Mouse (Mus musculus) hindbrain, embryonic 12.5 days (tissue): ENCODE measurements around the gene Rap1gds1. TPM values are rescaled to one million over a fixed set of nuclear protein-coding genes. Genes with fewer than 3 reads are reported as not detected.

Experiments
- ATAC-seq: fragments of 200-750 bp; cut with Nextera tagmentation; 2 replicates; pipeline ENCODE4 v1.8.0; 2017; ENCODE audit warnings: moderate TSS enrichment; ENCODE audit not compliant: low FRiP score
- H3K27ac ChIP-seq: fragments of 300-500 bp; sonication (generic); 2 replicates; pipeline ENCODE4 v1.5.1; 2016; ENCODE audit warnings: mild to moderate bottlenecking
- H3K27me3 ChIP-seq: fragments of 300-500 bp; sonication (generic); 2 replicates; pipeline ENCODE4 v1.6.1; 2016; ENCODE audit warnings: mild to moderate bottlenecking
- H3K36me3 ChIP-seq: fragments of 300-500 bp; sonication (generic); 2 replicates; pipeline ENCODE4 v1.6.1; 2016; ENCODE audit warnings: mild to moderate bottlenecking
- H3K4me1 ChIP-seq: fragments of 300-500 bp; sonication (generic); 2 replicates; pipeline ENCODE4 v1.6.1; 2016
- H3K4me2 ChIP-seq: fragments of 300-500 bp; sonication (generic); replicated peaks from 2 replicates; pipeline ENCODE4 v1.6.1; 2016; ENCODE audit warnings: mild to moderate bottlenecking
- H3K4me3 ChIP-seq: fragments of 300-500 bp; sonication (generic); 2 replicates; pipeline ENCODE4 v1.5.1; 2016; ENCODE audit warnings: mild to moderate bottlenecking
- H3K9ac ChIP-seq: fragments of 300-500 bp; sonication (generic); 2 replicates; pipeline ENCODE4 v1.6.1; 2016; ENCODE audit warnings: mild to moderate bottlenecking, moderate library complexity
- H3K9me3 ChIP-seq: fragments of 300-500 bp; sonication (generic); replicated peaks from 2 replicates; pipeline ENCODE4 v1.6.1; 2016; ENCODE audit warnings: mild to moderate bottlenecking
- WGBS: fragments of 180-500 bp; shearing (Covaris S2); methylation state at CpG from one replicate; pipeline ENCODE4 v1.1.7; 2016; 5-methylcytosine and 5-hydroxymethylcytosine counted together
- polyA plus RNA-seq: library from polyadenylated mRNA; unstranded; fragments of >200 nt; fragmentation: Nextera tagmentation; extraction: Ambion mirVana; gene quantifications from 2 replicates; pipeline ENCODE4 v1.2.1, GENCODE M21; 2016

The Rap1gds1 gene
- polyA plus RNA-seq, 1 experiment from 2014 or later, result 74.8 TPM

DNA sequence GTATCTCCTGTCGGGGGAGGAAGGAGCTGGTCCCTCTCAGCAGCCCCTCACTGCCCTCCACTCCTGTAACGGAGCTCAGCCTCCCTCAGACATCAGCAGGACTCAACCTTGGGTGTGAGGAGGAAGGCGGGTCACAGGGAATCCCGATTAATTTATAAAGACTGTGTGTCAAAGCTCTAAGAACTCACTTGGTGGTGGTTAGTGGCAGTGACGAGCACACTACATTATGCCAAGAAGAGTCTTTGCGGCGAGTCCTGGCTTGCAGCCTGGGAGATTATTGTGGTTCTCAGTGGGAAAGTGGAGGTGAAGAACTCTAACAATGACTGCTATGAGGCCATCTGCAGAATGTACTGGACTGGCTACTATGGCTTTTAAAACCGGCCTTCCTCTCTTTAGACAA, 148.8 kb downstream of the Rap1gds1 start:
- no peak overlapping the region for H3K9ac ChIP-seq
- H3K4me3 ChIP-seq, result no peak overlapping the region
- 84% methylated on average over 8 of the region's 8 CpGs for WGBS
- no peak for ATAC-seq
- no peaks in the 10 kb centered on the region for H3K27me3 ChIP-seq
- peaks cover 20% of the 10 kb centered on the region for H3K36me3 ChIP-seq
- no peaks in the 10 kb centered on the region for H3K4me1 ChIP-seq
- H3K4me2 ChIP-seq, result no peak overlapping the region
- H3K9me3 ChIP-seq, result no peaks in the 10 kb centered on the region
- no peak overlapping the region for H3K27ac ChIP-seq

DNA sequence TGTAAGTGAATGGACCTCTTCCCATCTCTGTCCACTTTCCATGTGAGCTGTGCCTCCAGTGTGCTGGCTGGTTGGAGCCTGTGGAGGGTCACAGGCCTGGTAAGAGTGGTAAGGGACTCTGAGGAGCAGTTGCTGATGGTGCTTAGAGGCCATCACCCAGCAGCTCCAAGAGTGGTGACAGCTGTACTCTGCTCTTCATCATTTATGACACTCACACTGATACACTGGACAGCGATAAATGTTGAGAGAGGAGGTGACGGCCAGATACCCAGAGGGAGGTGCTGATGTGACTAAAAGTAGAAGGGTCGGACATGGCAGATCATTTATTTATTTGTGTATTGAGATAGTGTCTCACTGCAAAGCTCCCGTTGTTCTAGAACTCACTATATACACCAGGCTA, 156.8 kb downstream of the Rap1gds1 start:
- WGBS, result 94% methylated on average over 4 of the region's 4 CpGs
- ATAC-seq, result no peak
- no peaks in the 10 kb centered on the region for H3K36me3 ChIP-seq
- H3K9me3 ChIP-seq, result no peaks in the 10 kb centered on the region
- no peak overlapping the region for H3K4me3 ChIP-seq
- H3K27ac ChIP-seq, result no peak overlapping the region
- H3K4me2 ChIP-seq, result no peak overlapping the region
- H3K4me1 ChIP-seq, result no peaks in the 10 kb centered on the region
- H3K27me3 ChIP-seq, result no peaks in the 10 kb centered on the region
- no peak overlapping the region for H3K9ac ChIP-seq

DNA sequence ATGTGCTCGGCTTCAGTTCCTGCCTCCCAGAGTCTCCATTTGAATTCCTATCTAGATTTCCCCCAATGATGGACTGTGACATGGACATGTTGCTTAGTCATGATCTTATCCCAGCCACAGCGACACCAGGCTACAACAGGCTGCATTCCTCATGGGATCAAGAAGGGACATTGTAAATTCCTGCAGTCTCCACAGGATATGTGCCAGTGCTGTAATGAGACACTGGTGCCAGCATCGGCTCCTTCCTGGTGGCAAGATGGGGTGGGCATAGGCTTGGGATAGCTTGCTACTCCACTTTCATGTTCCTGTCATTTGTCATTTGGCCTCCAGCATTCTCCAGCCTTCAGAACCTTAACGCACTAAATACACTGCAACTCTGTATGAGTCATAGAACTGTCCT, 158.0 kb downstream of the Rap1gds1 start:
- Histone ChIP-seq H3K36me3 (no peaks in the 10 kb centered on the region), H3K4me1 (no peaks in the 10 kb centered on the region), H3K4me2 (no peak overlapping the region), H3K27ac (no peak overlapping the region), H3K9ac (no peak overlapping the region), H3K27me3 (no peaks in the 10 kb centered on the region), H3K4me3 (no peak overlapping the region), H3K9me3 (no peaks in the 10 kb centered on the region)
- 83% methylated on average over 4 of the region's 4 CpGs for WGBS
- ATAC-seq, result no peak

DNA sequence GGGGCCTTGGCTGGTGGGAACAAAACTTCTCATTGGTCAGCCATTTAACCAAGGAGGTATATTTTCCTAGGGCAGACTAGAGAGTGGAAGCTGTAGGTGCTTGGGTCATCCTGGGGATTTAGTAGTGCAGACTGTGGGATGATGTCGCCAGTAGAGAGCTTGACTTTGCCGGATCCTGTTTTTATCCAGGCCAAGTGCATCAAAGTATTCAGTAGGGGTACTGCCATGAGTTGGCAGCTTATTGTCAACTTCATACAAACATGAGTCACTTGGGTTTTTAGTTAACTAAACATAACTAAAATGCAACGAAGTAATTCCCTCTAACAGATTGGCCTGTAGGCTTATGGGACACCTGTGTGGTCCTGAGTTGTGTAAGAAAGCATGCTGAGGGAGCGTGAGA, 158.4 kb downstream of the Rap1gds1 start:
- no peak overlapping the region for H3K4me3 ChIP-seq
- H3K9me3 ChIP-seq, result no peaks in the 10 kb centered on the region
- 91% methylated on average over 4 of the region's 4 CpGs for WGBS
- no peaks in the 10 kb centered on the region for H3K27me3 ChIP-seq
- no peak overlapping the region for H3K9ac ChIP-seq
- no peak overlapping the region for H3K4me2 ChIP-seq
- no peak for ATAC-seq
- no peak overlapping the region for H3K27ac ChIP-seq
- no peaks in the 10 kb centered on the region for H3K36me3 ChIP-seq
- H3K4me1 ChIP-seq, result no peaks in the 10 kb centered on the region

DNA sequence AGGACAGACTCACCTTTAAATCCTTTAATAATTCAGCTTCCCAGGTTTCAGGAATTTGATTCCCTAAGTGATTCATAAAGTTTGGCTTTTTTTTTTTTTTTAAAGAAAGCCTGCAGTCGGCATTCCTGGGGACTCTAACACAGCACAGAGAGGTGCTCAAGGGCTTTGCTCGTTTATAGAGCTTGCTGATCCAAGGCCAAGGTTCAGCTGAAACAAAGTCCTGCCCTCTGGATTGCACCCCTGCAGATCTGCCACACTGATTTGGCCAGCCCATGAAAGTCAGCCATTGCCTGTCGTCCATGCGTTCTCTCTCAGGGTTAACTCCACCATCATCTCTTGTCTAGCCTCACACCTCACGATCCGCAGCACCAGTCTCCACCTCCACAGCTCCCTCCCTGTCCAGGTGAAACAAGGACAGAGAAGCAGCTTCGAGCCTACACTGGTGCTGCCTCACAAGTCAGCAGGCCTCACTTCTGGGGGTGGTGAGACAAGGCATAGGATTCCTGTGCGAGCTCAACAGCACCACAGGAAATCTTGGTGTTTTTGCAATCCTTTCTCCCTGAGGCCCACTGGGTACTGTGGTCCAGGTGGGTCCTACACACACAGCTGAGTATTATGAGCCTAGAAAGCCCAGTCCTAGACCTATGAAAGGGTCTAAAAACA, 160.2 kb downstream of the Rap1gds1 start:
- no peak overlapping the region for H3K4me3 ChIP-seq
- 58% methylated on average over 8 of the region's 8 CpGs for WGBS
- no peak overlapping the region for H3K27ac ChIP-seq
- H3K36me3 ChIP-seq, result no peaks in the 10 kb centered on the region
- H3K9me3 ChIP-seq, result no peaks in the 10 kb centered on the region
- H3K9ac ChIP-seq, result no peak overlapping the region
- no peak overlapping the region for H3K4me2 ChIP-seq
- no peaks in the 10 kb centered on the region for H3K4me1 ChIP-seq
- H3K27me3 ChIP-seq, result no peaks in the 10 kb centered on the region
- ATAC-seq, result no peak

DNA sequence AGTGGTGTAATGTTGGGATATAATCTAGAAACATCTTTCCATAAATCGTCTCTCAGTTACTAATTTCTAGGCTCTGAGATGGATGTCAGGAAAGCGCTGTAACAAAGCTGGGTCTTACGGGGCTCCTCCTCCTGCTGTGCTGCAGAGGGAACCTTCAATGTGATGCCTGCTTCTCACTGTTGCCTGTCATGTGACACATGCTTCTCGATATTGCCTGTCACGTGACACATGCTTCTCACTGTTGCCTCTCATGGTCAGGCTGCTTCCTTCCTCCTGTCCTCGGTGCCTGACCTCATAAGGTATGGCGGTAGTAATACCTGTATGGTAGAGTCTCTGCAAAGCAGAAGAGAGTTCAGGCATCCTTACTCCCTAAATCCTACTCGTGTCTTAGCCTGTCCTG, 162.5 kb downstream of the Rap1gds1 start:
- H3K4me3 ChIP-seq, result no peak overlapping the region
- no peaks in the 10 kb centered on the region for H3K36me3 ChIP-seq
- 89% methylated on average over 8 of the region's 8 CpGs for WGBS
- H3K4me2 ChIP-seq, result no peak overlapping the region
- no peak overlapping the region for H3K27ac ChIP-seq
- no peaks in the 10 kb centered on the region for H3K4me1 ChIP-seq
- ATAC-seq, result no peak
- no peaks in the 10 kb centered on the region for H3K9me3 ChIP-seq
- H3K9ac ChIP-seq, result no peak overlapping the region
- no peaks in the 10 kb centered on the region for H3K27me3 ChIP-seq

DNA sequence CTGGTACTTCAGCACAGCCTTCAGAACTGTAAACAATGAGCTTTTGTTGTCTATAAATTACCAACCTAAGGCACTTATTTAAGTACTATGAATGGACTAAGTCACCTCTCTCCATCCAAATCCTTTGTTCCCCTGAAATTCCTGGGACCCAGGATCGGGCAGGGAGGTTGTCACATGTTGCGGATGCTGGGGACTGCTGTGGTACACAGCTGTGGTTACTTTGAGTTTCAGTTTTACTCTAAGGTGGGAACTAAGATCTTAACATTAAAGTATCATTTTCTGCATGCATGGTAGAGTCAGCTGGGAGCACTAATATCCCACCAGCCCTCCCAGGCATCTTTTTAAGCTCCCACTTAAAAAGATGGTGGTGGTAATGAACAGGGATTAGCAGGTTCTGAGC, 165.7 kb downstream of the Rap1gds1 start:
- Histone ChIP-seq H3K36me3 (no peaks in the 10 kb centered on the region), H3K4me3 (no peak overlapping the region), H3K9me3 (no peaks in the 10 kb centered on the region), H3K4me1 (peaks cover 6% of the 10 kb centered on the region; the same call in 1 of the 2 replicates), H3K27ac (no peak overlapping the region), H3K27me3 (no peaks in the 10 kb centered on the region), H3K4me2 (no peak overlapping the region), H3K9ac (no peak overlapping the region)
- ATAC-seq, result no peak
- 83% methylated on average over 2 of the region's 2 CpGs for WGBS

DNA sequence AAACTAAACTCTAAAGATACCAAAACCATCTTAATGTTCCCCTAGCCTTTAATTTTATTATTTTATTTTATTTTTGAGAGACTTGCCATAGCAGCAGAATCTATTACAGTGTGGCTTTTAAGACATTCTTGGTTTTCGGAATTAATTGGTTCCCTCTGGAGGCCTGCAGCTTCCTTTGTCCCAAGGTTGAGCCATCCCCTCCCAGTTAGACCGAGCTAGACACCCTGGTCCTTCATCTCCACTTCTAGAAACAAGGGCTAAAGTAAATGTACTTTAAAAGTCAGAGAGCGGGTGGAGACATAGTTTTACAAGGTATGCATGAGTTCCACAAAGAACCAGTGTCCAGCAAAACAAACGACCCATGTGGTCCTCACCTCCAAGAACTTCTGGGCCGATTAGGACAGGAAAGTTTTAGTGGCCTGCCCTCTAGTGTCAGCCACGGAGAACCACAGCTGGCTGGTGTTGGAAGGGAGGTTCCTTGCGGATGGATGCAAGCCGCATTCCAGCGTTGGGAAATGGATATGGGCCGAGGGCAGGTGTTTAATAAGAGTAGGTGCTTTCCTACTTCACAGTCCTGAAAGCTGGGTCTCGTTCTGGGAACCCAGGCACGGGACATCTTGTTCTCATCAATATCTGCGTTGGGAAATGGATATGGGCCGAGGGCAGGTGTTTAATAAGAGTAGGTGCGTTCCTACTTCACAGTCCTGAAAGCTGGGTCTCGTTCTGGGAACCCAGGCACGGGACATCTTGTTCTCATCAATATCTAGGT, 168.7 kb downstream of the Rap1gds1 start:
- Histone ChIP-seq H3K27me3 (no peaks in the 10 kb centered on the region), H3K4me3 (no peak overlapping the region), H3K4me1 (peaks cover 6% of the 10 kb centered on the region; the same call in 1 of the 2 replicates), H3K9me3 (no peaks in the 10 kb centered on the region), H3K9ac (no peak overlapping the region), H3K27ac (no peak overlapping the region), H3K36me3 (peaks cover 7% of the 10 kb centered on the region; the same call in 1 of the 2 replicates), H3K4me2 (no peak overlapping the region)
- WGBS, result 38% methylated on average over 17 of the region's 17 CpGs
- ATAC-seq, result peak; percentile 74

DNA sequence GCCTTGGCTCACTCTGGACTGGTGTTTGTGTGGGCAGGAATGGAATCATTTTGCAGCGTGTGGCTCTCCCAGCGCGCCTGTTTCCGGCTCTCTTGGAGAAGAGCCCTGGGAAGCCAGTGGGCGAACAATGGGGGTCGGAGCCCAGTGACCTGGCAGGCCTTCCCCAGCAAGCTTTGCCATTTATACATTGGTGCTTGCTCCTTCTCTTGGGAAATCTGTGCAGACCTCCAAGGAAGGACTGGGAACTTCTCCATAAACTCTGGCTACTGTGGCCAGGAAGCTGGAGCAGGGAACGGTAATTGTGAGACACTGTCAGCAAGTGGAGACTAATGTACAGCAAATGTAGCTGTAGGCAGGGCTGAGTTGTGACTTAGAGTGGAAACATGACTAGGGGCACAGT, 169.3 kb downstream of the Rap1gds1 start:
- Histone ChIP-seq H3K27me3 (no peaks in the 10 kb centered on the region), H3K27ac (0 out of 2 replicates have a peak overlapping the region, but pooled peaks have one; percentile 31), H3K9me3 (no peaks in the 10 kb centered on the region), H3K9ac (no peak overlapping the region), H3K36me3 (peaks cover 8% of the 10 kb centered on the region), H3K4me3 (no peak overlapping the region), H3K4me1 (peaks cover 6% of the 10 kb centered on the region; the same call in 1 of the 2 replicates), H3K4me2 (no peak overlapping the region)
- ATAC-seq, result no peak
- WGBS, result 29% methylated on average over 7 of the region's 7 CpGs

DNA sequence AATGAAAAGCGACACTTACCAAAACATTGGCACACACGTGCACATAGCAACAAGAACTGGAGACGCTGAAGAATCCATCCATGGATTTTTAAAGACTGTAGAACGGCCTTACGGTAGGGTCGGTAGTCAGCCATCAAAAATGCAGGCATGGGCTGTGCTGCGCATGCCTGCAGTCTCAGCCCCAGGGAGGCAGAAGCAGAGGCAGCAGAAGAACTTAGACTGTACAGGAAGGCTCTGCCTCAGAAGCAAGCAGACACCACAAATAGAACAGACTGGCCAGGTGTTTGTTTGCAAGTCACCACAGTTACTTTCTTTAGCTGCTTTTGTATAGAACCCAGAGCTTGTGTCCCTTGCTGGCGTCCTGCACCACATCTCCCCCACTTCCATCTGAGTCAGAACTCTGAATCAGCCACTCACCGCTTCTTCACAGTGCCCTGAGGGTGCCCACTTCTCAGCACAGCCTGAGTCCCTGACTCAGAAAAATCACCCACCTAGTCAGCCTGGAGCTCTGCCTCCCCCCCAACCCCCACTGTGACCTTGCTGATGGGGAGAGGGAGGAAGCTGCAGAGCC, 174.3 kb downstream of the Rap1gds1 start:
- 92% methylated on average over 9 of the region's 9 CpGs for WGBS
- ATAC-seq, result no peak
- Histone ChIP-seq H3K27me3 (no peaks in the 10 kb centered on the region), H3K4me1 (peaks cover 3% of the 10 kb centered on the region; the same call in 1 of the 2 replicates), H3K4me2 (no peak overlapping the region), H3K36me3 (peaks cover 42% of the 10 kb centered on the region), H3K4me3 (no peak overlapping the region), H3K9ac (no peak overlapping the region), H3K27ac (no peak overlapping the region), H3K9me3 (no peaks in the 10 kb centered on the region)

DNA sequence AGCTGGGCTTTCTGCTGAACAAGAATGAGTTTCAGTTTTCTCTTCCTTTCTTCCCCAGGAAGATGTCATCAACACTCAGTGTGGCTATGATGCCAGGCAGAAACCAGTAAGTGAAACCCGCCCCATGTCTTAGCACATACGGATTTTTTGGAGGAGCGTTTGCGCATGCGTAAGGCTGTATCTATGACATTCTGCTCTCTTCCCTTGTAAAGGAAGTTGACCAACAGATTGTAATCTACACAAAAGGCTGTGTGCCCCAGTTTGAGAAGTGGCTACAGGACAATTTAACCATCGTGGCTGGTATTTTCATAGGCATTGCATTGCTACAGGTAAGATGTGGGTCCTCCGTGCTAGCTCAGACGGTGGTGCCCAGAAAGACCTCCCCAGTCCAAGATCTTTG, 176.9 kb downstream of the Rap1gds1 start:
- H3K9me3 ChIP-seq, result no peaks in the 10 kb centered on the region

DNA sequence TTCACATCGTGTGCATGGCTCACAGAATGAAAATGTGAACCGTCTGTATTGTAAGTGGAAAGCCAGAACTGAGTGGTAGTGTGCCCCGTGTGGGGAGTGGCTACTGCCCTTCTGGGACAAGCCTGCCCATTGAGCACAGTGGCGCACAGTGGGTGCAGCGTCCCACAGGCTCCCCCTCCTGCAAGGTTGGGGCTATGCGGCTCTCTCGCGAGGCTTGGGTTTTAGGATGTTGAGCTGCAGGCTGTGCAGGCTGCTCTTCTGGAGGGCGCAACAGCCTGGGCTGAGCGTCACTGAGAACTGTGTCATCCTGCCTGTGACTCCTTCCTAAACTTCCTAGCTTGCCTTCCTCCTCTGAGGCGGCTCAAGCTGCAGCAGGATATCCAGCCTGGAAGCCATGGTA, 177.5 kb downstream of the Rap1gds1 start:
- no peak for ATAC-seq

More for the DNA sequence above, 176.9 kb downstream of the Rap1gds1 start:
- no peak for ATAC-seq
- H3K4me2 ChIP-seq, result no peak overlapping the region
- 97% methylated on average over 8 of the region's 8 CpGs for WGBS
- no peak overlapping the region for H3K27ac ChIP-seq
- peaks cover 8% of the 10 kb centered on the region for H3K4me1 ChIP-seq
- H3K4me3 ChIP-seq, result no peak overlapping the region
- H3K9ac ChIP-seq, result no peak overlapping the region
- no peaks in the 10 kb centered on the region for H3K27me3 ChIP-seq
- peaks cover 46% of the 10 kb centered on the region for H3K36me3 ChIP-seq

More for the DNA sequence above, 177.5 kb downstream of the Rap1gds1 start:
- H3K9ac ChIP-seq, result no peak overlapping the region
- no peak overlapping the region for H3K27ac ChIP-seq
- H3K9me3 ChIP-seq, result no peaks in the 10 kb centered on the region
- no peaks in the 10 kb centered on the region for H3K27me3 ChIP-seq
- no peak overlapping the region for H3K4me3 ChIP-seq
- peaks cover 8% of the 10 kb centered on the region for H3K4me1 ChIP-seq
- no peak overlapping the region for H3K4me2 ChIP-seq
- WGBS, result 86% methylated on average over 11 of the region's 11 CpGs
- peaks cover 45% of the 10 kb centered on the region for H3K36me3 ChIP-seq
